27 mouse cellular contexts compared by ENCODE assay signal in genomic region chr1:93275561-93275960, GRCm38 (mm10). TPM values are rescaled to one million over a fixed set of nuclear protein-coding genes. Genes with fewer than 3 reads are reported as not detected.
DNase-seq lines count a peak whose midpoint lies in the region; ATAC-seq and TF ChIP-seq lines count a peak whose summit lies in the region.
"Had no signal": no experiment of that assay in that cellular context is flagged by ENCODE, and none has a peak within 500 bp of the region (broad histone marks: within the 10 kb centered on the region; RNA-seq: fewer than 3 reads in every experiment).

No protein-coding gene starts in this region.

- in situ Hi-C loops in ES-E14 (cut with MboI; ENCODE audit: low sequenced_read_pairs in 2 of 2, unreplicated experiment in 2 of 2), result no loop called here

- H3K4me2 ChIP-seq in intestine, embryonic 16.5 days (ENCODE audit: low read depth, low read length), result no peak overlapping the region
- H3K4me2 ChIP-seq: embryonic facial prominence, embryonic 13.5 days; forebrain, embryonic 12.5 days; forebrain, embryonic 15.5 days; heart, embryonic 11.5 days; hindbrain, embryonic 13.5 days had no signal

- H3K4me1 ChIP-seq in ES-E14 (ENCODE audit: control insufficient read depth in 2 of 2, insufficient read depth in 2 of 2, low read length in 2 of 2, poor library complexity in 1 of 2), result peaks cover 0 to 15% of the 10 kb centered on the region in 2 experiments; a peak in 1 of 4 replicates
- H3K4me1 ChIP-seq in intestine, embryonic 16.5 days (ENCODE audit: control insufficient read depth, insufficient read depth, low read length), result no peaks in the 10 kb centered on the region
- H3K4me1 ChIP-seq: embryonic facial prominence, embryonic 13.5 days had no signal

- no peak overlapping the region for H3K27ac ChIP-seq in ES-E14 (ENCODE audit: insufficient read depth, low read depth, low read length, poor library complexity, severe bottlenecking)
- H3K27ac ChIP-seq in intestine, embryonic 16.5 days (ENCODE audit: low read length), result no peak overlapping the region
- H3K27ac ChIP-seq: embryonic facial prominence, embryonic 10.5 days; embryonic facial prominence, embryonic 13.5 days; forebrain, embryonic 12.5 days; forebrain, embryonic 15.5 days; hindbrain, embryonic 13.5 days had no signal

- H3K4me3 ChIP-seq in ES-E14 (ENCODE audit: insufficient read depth in 1 of 2, low read depth in 1 of 2, low read length in 2 of 2, poor library complexity in 1 of 2, severe bottlenecking in 1 of 2), result no peak overlapping the region
- no peak overlapping the region for H3K4me3 ChIP-seq in intestine, embryonic 16.5 days (ENCODE audit: low read length)
- H3K4me3 ChIP-seq: embryonic facial prominence, embryonic 10.5 days; embryonic facial prominence, embryonic 13.5 days; erythroblast, embryonic 14.5 days; forebrain, embryonic 12.5 days; forebrain, embryonic 15.5 days; hindbrain, embryonic 13.5 days had no signal

- peaks cover 20% of the 10 kb centered on the region; the same call in 1 of the 2 replicates for H3K36me3 ChIP-seq in ES-E14 (ENCODE audit: control insufficient read depth, insufficient read depth, low read length, poor library complexity, severe bottlenecking)
- no peaks in the 10 kb centered on the region for H3K36me3 ChIP-seq in intestine, embryonic 16.5 days (ENCODE audit: control insufficient read depth, insufficient read depth, low read length)
- H3K36me3 ChIP-seq: embryonic facial prominence, embryonic 10.5 days; forebrain, embryonic 12.5 days; forebrain, embryonic 15.5 days; G1E; hindbrain, embryonic 13.5 days had no signal

- DNase-seq in ES-E14 (ENCODE audit: low read depth, low spot score) (peak; percentile 44), R1 (ENCODE audit: low read depth, low spot score) (peak; percentile 87)
- DNase-seq in yolk sac, embryonic 10.5 days (ENCODE audit: low spot score), result peak; percentile 38
- DNase-seq in adrenal gland, postnatal 14 days, result no peak
- DNase-seq in spleen, adult 18-20 months, result no peak
- DNase-seq in layer of hippocampus, adult 8-10 months (ENCODE audit: low spot score in 2 of 2), result no peak
- DNase-seq: adrenal gland, adult 2 months; adrenal gland, postnatal 25 days; cerebellum, adult 11-12 months; cerebellum, adult 8-10 months; cerebellum, postnatal 10 days; cerebellum, postnatal 36 days; embryo, embryonic 11 days; gastrocnemius, postnatal 10 days; gastrocnemius, postnatal 36 days; kidney, adult 11 months had no signal

- H3K9ac ChIP-seq in ES-E14 (ENCODE audit: insufficient read depth, low read depth, low read length, poor library complexity, severe bottlenecking), result no peak overlapping the region
- H3K9ac ChIP-seq in intestine, embryonic 16.5 days (ENCODE audit: low read depth, low read length), result no peak overlapping the region
- H3K9ac ChIP-seq: embryonic facial prominence, embryonic 13.5 days; forebrain, embryonic 12.5 days; forebrain, embryonic 15.5 days; hindbrain, embryonic 13.5 days had no signal

- no peaks in the 10 kb centered on the region for H3K9me3 ChIP-seq in ES-E14 (ENCODE audit: control insufficient read depth, insufficient read depth, low read depth, low read length)
- H3K9me3 ChIP-seq in intestine, embryonic 16.5 days (ENCODE audit: control insufficient read depth, low read length), result no peaks in the 10 kb centered on the region
- H3K9me3 ChIP-seq: embryonic facial prominence, embryonic 10.5 days; embryonic facial prominence, embryonic 13.5 days; forebrain, embryonic 12.5 days; forebrain, embryonic 15.5 days; G1E; hindbrain, embryonic 13.5 days had no signal

- H3K27me3 ChIP-seq in intestine, embryonic 16.5 days (replicated peaks; ENCODE audit: control insufficient read depth, insufficient read depth, low read length), result no peaks in the 10 kb centered on the region
- H3K27me3 ChIP-seq: embryonic facial prominence, embryonic 13.5 days; forebrain, embryonic 15.5 days; hindbrain, embryonic 13.5 days had no signal

- ATAC-seq in intestine, embryonic 16.5 days, result peak; percentile 11; the same call in 1 of the 2 replicates
- ATAC-seq: CD4-positive, CD25-positive, alpha-beta regulatory T cell, adult 4 months; forebrain, embryonic 15.5 days; hindbrain, embryonic 16.5 days had no signal

- 61% methylated on average over 6 of the region's 6 CpGs for WGBS in intestine, embryonic 16.5 days

TF ChIP-seq in ES-E14, 5 proteins besides CTCF, POLR2A, EP300 and RAD21:
- TF ChIP-seq CHD2 (IDR thresholded peaks at IDR 0.05; ENCODE audit: low read depth, low read length), result no peak
- no peak for TF ChIP-seq ZC3H11A (IDR thresholded peaks at IDR 0.05; ENCODE audit: borderline replicate concordance, low read depth, low read length)
- no peak for TF ChIP-seq ZNF384 (IDR thresholded peaks at IDR 0.05; ENCODE audit: low read depth, low read length)
- TF ChIP-seq MAFK (IDR thresholded peaks at IDR 0.05; ENCODE audit: insufficient read depth, low read depth, low read length), result no peak
- TF ChIP-seq HCFC1 (IDR thresholded peaks at IDR 0.05; ENCODE audit: borderline replicate concordance, insufficient read depth, low read length), result no peak

RNA-seq across cellular contexts. Expression of gene Mterf4, which starts 30.2 kb away (rescaled TPM):
- total RNA-seq in ES-E14 (2012; rRNA removed), result 38.7 and 38.9 TPM in 2 replicates
- polyA plus RNA-seq in intestine, embryonic 16.5 days (2015; fragmentation: Nextera tagmentation; extraction: Ambion mirVana), result 23.8 and 26.6 TPM in 2 replicates
- 29.1 and 32.4 TPM in 2 replicates for total RNA-seq in adrenal gland, postnatal 14 days (2021)
- total RNA-seq in layer of hippocampus, adult 8-10 months (2022), result 10 to 100 TPM; 20.7 to 25.8 (median 22.0) TPM

RNA-seq across cellular contexts. Expression of gene Sned1, which starts 39.9 kb away (rescaled TPM):
- total RNA-seq in ES-E14 (2012; rRNA removed), result 11.8 and 13.3 TPM in 2 replicates
- polyA plus RNA-seq in intestine, embryonic 16.5 days (2015; fragmentation: Nextera tagmentation; extraction: Ambion mirVana), result 2.3 and 2.6 TPM in 2 replicates
- 22.5 and 23.2 TPM in 2 replicates for total RNA-seq in adrenal gland, postnatal 14 days (2021)
- total RNA-seq in layer of hippocampus, adult 8-10 months (2022), result 10 to 100 TPM in 3 of 4 experiments, 1 to 10 TPM in 1; 9.9 to 13.5 (median 12.4) TPM
- polyA plus RNA-seq: erythroblast, embryonic 14.5 days; G1E had no signal

Comparison
In these comparisons a context has a peak if more than half of its experiments do, and no peak if none do; other contexts are left out.
1. DNase-seq: peak in ES-E14 (single experiment), R1 (single experiment) and yolk sac, embryonic 10.5 days (single experiment); none in adrenal gland, postnatal 14 days (single experiment), spleen, adult 18-20 months (0 of 2) and layer of hippocampus, adult 8-10 months (0 of 2).